Mouse (Mus musculus): Measurements from ENCODE around the gene Siae. TPM values are rescaled to one million over a fixed set of nuclear protein-coding genes. Genes with fewer than 3 reads are reported as not detected.
A peak's percentile ranks its signal among the peaks of the same experiment; 100 is the strongest.

Siae gene
- polyA plus RNA-seq, 1 experiment from 2014 or later, result 13.3 TPM

DNA sequence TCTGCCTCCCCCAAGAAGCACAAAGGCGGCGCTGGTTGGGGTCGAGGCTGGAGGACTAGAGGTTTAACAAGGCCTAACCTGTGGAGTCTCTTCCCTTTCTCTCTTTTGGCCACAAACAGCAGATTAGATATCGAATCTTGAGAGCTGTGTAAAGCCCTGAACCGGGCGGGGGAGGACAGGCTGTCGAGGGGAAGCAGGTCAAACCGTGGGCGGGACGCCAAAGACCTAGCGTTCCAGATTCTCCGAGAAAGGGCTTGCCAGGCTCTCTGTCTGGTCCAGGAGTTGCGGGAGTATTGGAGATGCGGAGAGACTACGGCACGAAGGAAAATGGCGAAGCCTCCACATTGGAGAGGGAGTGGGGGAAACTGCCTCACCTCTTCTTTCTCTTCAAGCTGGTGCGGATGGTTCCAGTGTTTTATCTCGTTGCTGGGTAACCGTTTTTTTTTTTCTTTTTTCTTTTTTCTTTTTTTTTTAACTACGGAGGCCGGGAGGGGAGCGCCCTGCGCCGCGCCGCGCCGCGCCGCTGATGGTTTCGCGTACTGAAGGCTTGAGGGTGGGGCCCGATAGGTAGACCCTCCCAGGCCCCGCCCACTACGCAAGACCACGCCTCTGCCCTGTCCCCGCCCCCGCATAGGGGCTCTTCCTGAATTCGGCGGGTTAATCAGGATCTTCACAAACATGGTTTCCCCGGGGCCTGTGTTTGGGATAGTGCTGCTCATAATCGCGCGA lies 57.8 kb downstream of the Siae start, which contains the start of gene Spa17:
Spa17 (minus strand) TSS at position 541 of the 729 bp plus-strand sequence.
- ATAC-seq (ENCODE audit: insufficient read depth, low FRiP score), result peak; percentile 99
- H3K27ac ChIP-seq (ENCODE audit: low read length), result peak within 1 kb of the TSS; percentile 65
- no peaks in the 10 kb centered on the region for H3K9me3 ChIP-seq (replicated peaks; ENCODE audit: control insufficient read depth, low read length)
- H3K36me3 ChIP-seq (ENCODE audit: control insufficient read depth, insufficient read depth, low read length), result no peaks in the 10 kb centered on the region
- H3K4me1 ChIP-seq (ENCODE audit: control insufficient read depth, insufficient read depth, low read length), result peaks cover 9% of the 10 kb centered on the region
- H3K27me3 ChIP-seq (ENCODE audit: control insufficient read depth, insufficient read depth, low read length), result no peaks in the 10 kb centered on the region
- peak within 1 kb of the TSS; percentile 72 for H3K9ac ChIP-seq (ENCODE audit: low read length)
- peak within 1 kb of the TSS; percentile 59 for H3K4me2 ChIP-seq (ENCODE audit: low read depth, low read length)
- H3K4me3 ChIP-seq (replicated peaks; ENCODE audit: low read length), result peak within 1 kb of the TSS; percentile 76
- WGBS, result under 1% methylated on average over 45 of the region's 45 CpGs

DNA sequence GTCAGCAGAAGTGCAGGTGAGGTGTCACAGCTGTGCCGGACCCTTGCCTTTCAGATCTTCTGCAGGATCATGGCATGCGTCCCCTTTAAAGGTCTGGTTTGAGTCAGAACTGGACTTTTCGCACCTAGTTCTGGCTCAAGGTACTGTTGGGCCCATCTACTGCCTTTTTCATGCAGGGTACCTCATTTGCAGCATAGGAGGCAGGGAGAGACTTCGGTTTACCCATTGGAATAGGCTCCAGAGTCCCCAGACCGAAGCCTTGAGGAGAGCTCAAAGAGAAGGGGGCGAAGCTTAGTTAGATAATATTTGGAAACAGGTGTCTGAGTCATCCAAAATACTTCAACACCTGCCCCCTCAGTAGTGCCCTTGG lies 58.4 kb downstream of the Siae start:
- Histone ChIP-seq H3K27ac (ENCODE audit: low read length) (peak overlapping the region; percentile 59), H3K4me1 (ENCODE audit: control insufficient read depth, insufficient read depth, low read length) (peaks cover 9% of the 10 kb centered on the region), H3K36me3 (ENCODE audit: control insufficient read depth, insufficient read depth, low read length) (no peaks in the 10 kb centered on the region), H3K9me3 (replicated peaks; ENCODE audit: control insufficient read depth, low read length) (no peaks in the 10 kb centered on the region), H3K4me2 (ENCODE audit: low read depth, low read length) (peak overlapping the region; percentile 59), H3K9ac (ENCODE audit: low read length) (peak overlapping the region; percentile 72), H3K4me3 (replicated peaks; ENCODE audit: low read length) (peak overlapping the region; percentile 76), H3K27me3 (ENCODE audit: control insufficient read depth, insufficient read depth, low read length) (no peaks in the 10 kb centered on the region)
- WGBS, result 23% methylated on average over 6 of the region's 6 CpGs
- ATAC-seq (ENCODE audit: insufficient read depth, low FRiP score), result no peak; the same call in 1 of the 2 replicates

- Histone ChIP-seq H3K36me3 (ENCODE audit: control insufficient read depth, insufficient read depth, low read length) (no peaks in the 10 kb centered on the region), H3K4me1 (ENCODE audit: control insufficient read depth, insufficient read depth, low read length) (peaks cover 9% of the 10 kb centered on the region), H3K9me3 (replicated peaks; ENCODE audit: control insufficient read depth, low read length) (no peaks in the 10 kb centered on the region), H3K27ac (ENCODE audit: low read length) (no peak overlapping the region), H3K4me3 (replicated peaks; ENCODE audit: low read length) (peak overlapping the region; percentile 76; the same call in 1 of the 2 replicates), H3K27me3 (ENCODE audit: control insufficient read depth, insufficient read depth, low read length) (no peaks in the 10 kb centered on the region), H3K9ac (ENCODE audit: low read length) (peak overlapping the region; percentile 72; the same call in 1 of the 2 replicates), H3K4me2 (ENCODE audit: low read depth, low read length) (peak overlapping the region; percentile 59)
- 0 out of 2 replicates have a peak, but pooled peaks have one; percentile 8 for ATAC-seq (ENCODE audit: insufficient read depth, low FRiP score)
Measured at GRCm38 (mm10) chr9:37614316-37614715, 58.8 kb downstream of the Siae start.

GRCm38 (mm10) chr9:37615220-37615619 lies 59.7 kb downstream of the Siae start:
- no peak overlapping the region for H3K4me2 ChIP-seq (ENCODE audit: low read depth, low read length)
- H3K27ac ChIP-seq (ENCODE audit: low read length), result no peak overlapping the region
- H3K4me3 ChIP-seq (replicated peaks; ENCODE audit: low read length), result no peak overlapping the region
- peaks cover 9% of the 10 kb centered on the region for H3K4me1 ChIP-seq (ENCODE audit: control insufficient read depth, insufficient read depth, low read length)
- no peak for ATAC-seq (ENCODE audit: insufficient read depth, low FRiP score)
- H3K9me3 ChIP-seq (replicated peaks; ENCODE audit: control insufficient read depth, low read length), result no peaks in the 10 kb centered on the region
- H3K36me3 ChIP-seq (ENCODE audit: control insufficient read depth, insufficient read depth, low read length), result no peaks in the 10 kb centered on the region
- no peak overlapping the region for H3K9ac ChIP-seq (ENCODE audit: low read length)
- WGBS, result 76% methylated on average over 5 of the region's 5 CpGs
- H3K27me3 ChIP-seq (ENCODE audit: control insufficient read depth, insufficient read depth, low read length), result no peaks in the 10 kb centered on the region

DNA sequence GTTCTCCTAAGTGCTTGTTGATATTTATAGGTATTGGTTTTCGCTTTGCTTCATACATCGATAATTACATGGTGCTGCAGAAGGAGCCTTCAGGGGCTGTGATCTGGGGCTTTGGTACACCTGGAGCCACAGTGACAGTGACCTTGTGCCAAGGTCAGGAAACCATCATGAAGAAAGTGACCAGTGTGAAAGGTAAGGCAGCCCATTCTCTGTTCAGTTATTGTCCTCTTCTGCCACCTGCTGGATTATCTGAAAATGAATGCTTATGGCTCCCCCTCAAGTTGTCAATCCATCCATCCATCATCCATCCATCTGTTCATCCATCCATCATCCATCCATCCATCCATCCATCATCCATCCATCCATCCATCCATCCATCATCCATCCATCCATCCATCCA lies 61.3 kb downstream of the Siae start:
- Histone ChIP-seq H3K4me3 (replicated peaks; ENCODE audit: low read length) (no peak overlapping the region), H3K36me3 (ENCODE audit: control insufficient read depth, insufficient read depth, low read length) (no peaks in the 10 kb centered on the region), H3K27ac (ENCODE audit: low read length) (no peak overlapping the region), H3K27me3 (ENCODE audit: control insufficient read depth, insufficient read depth, low read length) (no peaks in the 10 kb centered on the region), H3K4me2 (ENCODE audit: low read depth, low read length) (no peak overlapping the region), H3K9ac (ENCODE audit: low read length) (no peak overlapping the region), H3K9me3 (replicated peaks; ENCODE audit: control insufficient read depth, low read length) (no peaks in the 10 kb centered on the region), H3K4me1 (ENCODE audit: control insufficient read depth, insufficient read depth, low read length) (peaks cover 9% of the 10 kb centered on the region)
- no peak for ATAC-seq (ENCODE audit: insufficient read depth, low FRiP score)
- 47% methylated on average over 2 of the region's 2 CpGs for WGBS

DNA sequence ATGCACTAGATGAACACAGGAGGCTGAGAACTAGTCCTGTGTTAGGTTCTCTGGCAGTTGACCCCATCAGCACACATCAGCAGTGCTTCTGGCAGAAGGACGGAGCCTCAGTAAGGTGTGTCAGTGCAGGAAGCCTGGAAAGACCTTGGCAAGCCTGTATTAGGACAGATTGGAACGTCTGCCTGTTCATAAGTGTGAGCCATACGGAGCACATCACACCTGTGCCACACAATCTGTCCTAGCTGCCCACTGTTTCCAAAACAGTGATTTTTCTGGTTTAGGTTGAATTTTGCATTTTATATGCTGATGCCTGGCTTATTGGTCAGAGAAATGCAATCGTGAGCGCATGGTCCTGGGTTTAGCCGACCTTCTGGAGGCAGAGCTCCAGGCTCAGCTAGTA lies 65.8 kb downstream of the Siae start:
- 0 out of 2 replicates have a peak, but pooled peaks cover 2% of the 10 kb centered on the region for H3K4me1 ChIP-seq (ENCODE audit: control insufficient read depth, insufficient read depth, low read length)
- ATAC-seq (ENCODE audit: insufficient read depth, low FRiP score), result no peak
- no peaks in the 10 kb centered on the region for H3K27me3 ChIP-seq (ENCODE audit: control insufficient read depth, insufficient read depth, low read length)
- 82% methylated on average over 6 of the region's 6 CpGs for WGBS
- no peak overlapping the region for H3K4me3 ChIP-seq (replicated peaks; ENCODE audit: low read length)
- H3K27ac ChIP-seq (ENCODE audit: low read length), result no peak overlapping the region
- no peak overlapping the region for H3K9ac ChIP-seq (ENCODE audit: low read length)
- H3K36me3 ChIP-seq (ENCODE audit: control insufficient read depth, insufficient read depth, low read length), result no peaks in the 10 kb centered on the region
- no peaks in the 10 kb centered on the region for H3K9me3 ChIP-seq (replicated peaks; ENCODE audit: control insufficient read depth, low read length)
- no peak overlapping the region for H3K4me2 ChIP-seq (ENCODE audit: low read depth, low read length)

DNA sequence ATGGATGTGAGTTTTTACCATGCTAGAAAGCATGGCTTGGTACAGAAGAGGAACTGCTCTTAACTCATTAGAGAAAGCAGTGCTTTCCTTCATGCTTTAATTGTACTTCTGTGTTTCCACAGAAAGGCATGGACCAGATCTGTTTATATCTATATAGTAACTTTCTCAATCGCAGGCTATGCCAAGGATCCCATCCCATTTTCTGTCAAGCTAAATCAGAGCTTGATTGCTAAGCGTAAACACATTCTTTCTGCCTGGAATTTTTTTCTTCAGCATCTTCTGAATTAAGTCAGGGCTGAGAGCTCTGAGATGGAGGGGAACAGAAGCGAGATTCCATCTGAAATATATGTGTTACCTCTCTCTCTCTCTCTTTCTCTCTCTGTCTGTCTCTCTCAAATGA lies 68.5 kb downstream of the Siae start:
- no peak overlapping the region for H3K9ac ChIP-seq (ENCODE audit: low read length)
- H3K4me2 ChIP-seq (ENCODE audit: low read depth, low read length), result no peak overlapping the region
- H3K36me3 ChIP-seq (ENCODE audit: control insufficient read depth, insufficient read depth, low read length), result no peaks in the 10 kb centered on the region
- no peak overlapping the region for H3K4me3 ChIP-seq (replicated peaks; ENCODE audit: low read length)
- H3K27ac ChIP-seq (ENCODE audit: low read length), result no peak overlapping the region
- WGBS, result 71% methylated on average over 3 of the region's 3 CpGs
- ATAC-seq (ENCODE audit: insufficient read depth, low FRiP score), result no peak
- H3K9me3 ChIP-seq (replicated peaks; ENCODE audit: control insufficient read depth, low read length), result no peaks in the 10 kb centered on the region
- no peaks in the 10 kb centered on the region for H3K27me3 ChIP-seq (ENCODE audit: control insufficient read depth, insufficient read depth, low read length)
- 0 out of 2 replicates have a peak, but pooled peaks cover 2% of the 10 kb centered on the region for H3K4me1 ChIP-seq (ENCODE audit: control insufficient read depth, insufficient read depth, low read length)

DNA sequence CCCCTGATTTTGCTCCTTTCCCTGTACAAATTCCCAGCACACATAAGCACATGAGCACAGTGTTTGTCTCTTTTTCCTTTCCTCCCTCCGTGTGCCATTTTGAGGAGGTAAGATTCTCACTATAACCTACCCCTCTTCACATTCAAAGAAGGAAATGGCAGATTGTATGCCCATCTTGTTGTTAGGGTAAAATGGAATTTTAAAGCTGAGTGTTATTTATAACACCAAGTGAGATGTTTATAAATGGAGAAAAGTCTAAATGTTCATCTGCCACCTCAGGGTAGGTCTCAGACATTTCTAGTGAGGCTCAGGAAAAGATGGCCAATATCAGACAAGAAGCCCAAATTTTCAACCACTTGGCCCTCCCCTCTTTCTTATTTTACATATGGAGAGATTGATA lies 69.0 kb downstream of the Siae start:
- Histone ChIP-seq H3K4me2 (ENCODE audit: low read depth, low read length) (no peak overlapping the region), H3K9ac (ENCODE audit: low read length) (no peak overlapping the region), H3K36me3 (ENCODE audit: control insufficient read depth, insufficient read depth, low read length) (no peaks in the 10 kb centered on the region), H3K27ac (ENCODE audit: low read length) (no peak overlapping the region), H3K4me1 (ENCODE audit: control insufficient read depth, insufficient read depth, low read length) (0 out of 2 replicates have a peak, but pooled peaks cover 2% of the 10 kb centered on the region), H3K4me3 (replicated peaks; ENCODE audit: low read length) (no peak overlapping the region), H3K27me3 (ENCODE audit: control insufficient read depth, insufficient read depth, low read length) (no peaks in the 10 kb centered on the region), H3K9me3 (replicated peaks; ENCODE audit: control insufficient read depth, low read length) (no peaks in the 10 kb centered on the region)
- no peak for ATAC-seq (ENCODE audit: insufficient read depth, low FRiP score)
- 73% methylated on average over 1 of the region's 1 CpGs for WGBS

GRCm38 (mm10) chr9:37625129-37625528 lies 69.6 kb downstream of the Siae start:
- 0 out of 2 replicates have a peak, but pooled peaks cover 2% of the 10 kb centered on the region for H3K4me1 ChIP-seq (ENCODE audit: control insufficient read depth, insufficient read depth, low read length)
- no peaks in the 10 kb centered on the region for H3K36me3 ChIP-seq (ENCODE audit: control insufficient read depth, insufficient read depth, low read length)
- 80% methylated on average over 3 of the region's 3 CpGs for WGBS
- no peak overlapping the region for H3K9ac ChIP-seq (ENCODE audit: low read length)
- H3K27ac ChIP-seq (ENCODE audit: low read length), result no peak overlapping the region
- H3K27me3 ChIP-seq (ENCODE audit: control insufficient read depth, insufficient read depth, low read length), result no peaks in the 10 kb centered on the region
- no peak overlapping the region for H3K4me2 ChIP-seq (ENCODE audit: low read depth, low read length)
- ATAC-seq (ENCODE audit: insufficient read depth, low FRiP score), result no peak
- no peak overlapping the region for H3K4me3 ChIP-seq (replicated peaks; ENCODE audit: low read length)
- no peaks in the 10 kb centered on the region for H3K9me3 ChIP-seq (replicated peaks; ENCODE audit: control insufficient read depth, low read length)
